Mouse (Mus musculus): ENCODE measurements at regions not wholly inside any gene's neighbourhood (a gene's known extent, or its start where the extent isn't known, plus 50 kb on each side); places are given as distances from the start of the nearest gene placed in this dataset.
"Not testable (repeated sequence)": the region's sequence is repeated elsewhere in the genome, so short reads cannot be mapped to it uniquely, and the experiment has no call there.

- no peaks in the 10 kb centered on the region for H3K27me3 ChIP-seq (replicated peaks)
- peak overlapping the region; percentile 52 to 75 (median 61) for H3K4me3 ChIP-seq (replicated peaks in 1 of 3; ENCODE audit: low read depth in 2 of 3, low read length in 2 of 3, poor library complexity in 1 of 3)
- DNase-seq (ENCODE audit: extremely low read depth) = peak; percentile 82
- no peaks in the 10 kb centered on the region for H3K79me2 ChIP-seq (replicated peaks; ENCODE audit: control insufficient read depth, extremely low read depth, insufficient read depth, poor library complexity, severe bottlenecking)
- in situ Hi-C loops (cut with MboI; ENCODE audit: low pct_ligation_motif_present, low pct_unique_long_range_greater_than_20kb, low sequenced_read_pairs) = no loop called here
- H3K9ac ChIP-seq (ENCODE audit: insufficient read depth, low read depth) = peak overlapping the region; percentile 34
- dilution Hi-C loops (cut with MboI; ENCODE audit: extremely low pct_ligation_motif_present, extremely low pct_unique_long_range_greater_than_20kb, low sequenced_read_pairs) = no loop called here
- no peak overlapping the region for H3K27ac ChIP-seq (ENCODE audit: insufficient read depth, low read depth)
- peaks cover 0 to 19% of the 10 kb centered on the region in 2 experiments for H3K36me3 ChIP-seq (replicated peaks in 1 of 2; ENCODE audit: control insufficient read depth in 1 of 2, insufficient read depth in 1 of 2, low read length in 1 of 2)
- H3K9me3 ChIP-seq (replicated peaks; ENCODE audit: low read length) = peaks cover 3% of the 10 kb centered on the region
- H3K4me2 ChIP-seq (ENCODE audit: insufficient read depth, low read depth, poor library complexity, severe bottlenecking) = peak overlapping the region; percentile 59
- H3K4me1 ChIP-seq (ENCODE audit: control insufficient read depth in 1 of 2, insufficient read depth in 2 of 2) = peaks cover 6 to 35% of the 10 kb centered on the region in 2 experiments
- TF ChIP-seq ZNF384 (IDR thresholded peaks at IDR 0.05; ENCODE audit: low read depth, low read length) (no peak), MEF2A (IDR thresholded peaks at IDR 0.05; ENCODE audit: borderline replicate concordance, low read depth, low read length) (no peak), MYC (IDR thresholded peaks at IDR 0.05; ENCODE audit: low read depth, low read length) (peak; percentile 92), E2F4 (IDR thresholded peaks at IDR 0.05; ENCODE audit: insufficient replicate concordance, low read depth, low read length) (no peak), HCFC1 (IDR thresholded peaks at IDR 0.05; ENCODE audit: low read depth, low read length) (peak; percentile 73), CHD1 (IDR thresholded peaks at IDR 0.05; ENCODE audit: low read depth, low read length) (no peak), CHD2 (IDR thresholded peaks at IDR 0.05; ENCODE audit: low read length) (peak; percentile 81; the same call in 1 of the 2 replicates), BHLHE40 (IDR thresholded peaks at IDR 0.05; ENCODE audit: low read depth, low read length) (no peak), SMC3 (IDR thresholded peaks at IDR 0.05; ENCODE audit: low read depth, low read length) (no peak), USF1 (IDR thresholded peaks at IDR 0.05; ENCODE audit: low read depth, low read length) (no peak; the same call in 1 of the 2 replicates), ELF1 (IDR thresholded peaks at IDR 0.05; ENCODE audit: low read depth, low read length) (peak; percentile 84), MAX (IDR thresholded peaks at IDR 0.05; ENCODE audit: low read length) (peak; percentile 79), USF2 (conservative IDR thresholded peaks at IDR 0.05; ENCODE audit: low read depth, low read length) (no peak), POLR2A (IDR thresholded peaks at IDR 0.05; ENCODE audit: low read depth, low read length) (peak; percentile 82), NELFE (IDR thresholded peaks at IDR 0.05; ENCODE audit: low read depth, low read length) (peak; percentile 74; the same call in 1 of the 2 replicates), MAZ (IDR thresholded peaks at IDR 0.05; ENCODE audit: low read depth, low read length) (no peak), ZMIZ1 (IDR thresholded peaks at IDR 0.05; ENCODE audit: low read depth, low read length) (peak; percentile 69; the same call in 1 of the 2 replicates), CTCF (conservative IDR thresholded peaks at IDR 0.05 in 1 of 2, IDR thresholded peaks at IDR 0.05 in 1 of 2; ENCODE audit: low read depth in 2 of 2, low read length in 2 of 2) (no peak), ZKSCAN1 (IDR thresholded peaks at IDR 0.05; ENCODE audit: borderline replicate concordance, low read depth, low read length) (no peak), TCF12 (IDR thresholded peaks at IDR 0.05; ENCODE audit: low read depth, low read length) (peak; percentile 42; the same call in 1 of the 2 replicates), POLR2AphosphoS2 (IDR thresholded peaks at IDR 0.05; ENCODE audit: low read depth, low read length) (no peak), MXI1 (IDR thresholded peaks at IDR 0.05; ENCODE audit: low read depth, low read length) (peak; percentile 82), JUN (IDR thresholded peaks at IDR 0.05; ENCODE audit: insufficient read depth, low read depth, low read length) (no peak), IRF4 (IDR thresholded peaks at IDR 0.05; ENCODE audit: low read depth, low read length) (peak; percentile 15), TBP (conservative IDR thresholded peaks at IDR 0.05; ENCODE audit: low read depth, low read length) (peak; percentile 83), MAFK (IDR thresholded peaks at IDR 0.05; ENCODE audit: insufficient replicate concordance, low read length) (no peak), JUND (conservative IDR thresholded peaks at IDR 0.05; ENCODE audit: low read depth, low read length) (no peak), RCOR1 (conservative IDR thresholded peaks at IDR 0.05; ENCODE audit: low read depth, low read length) (no peak)
Measured at GRCm38 (mm10) chr4:131443518-131443917, 394.6 kb downstream of the Ptpru start.

GRCm38 (mm10) chr4:131450296-131450695 is 387.8 kb downstream of the Ptpru start:
- H3K4me3 ChIP-seq (replicated peaks in 1 of 3; ENCODE audit: low read depth in 2 of 3, low read length in 2 of 3, poor library complexity in 1 of 3); H3K9me3 ChIP-seq (replicated peaks; ENCODE audit: low read length); DNase-seq (ENCODE audit: extremely low read depth); H3K27ac ChIP-seq (ENCODE audit: insufficient read depth, low read depth); H3K79me2 ChIP-seq (replicated peaks; ENCODE audit: control insufficient read depth, extremely low read depth, insufficient read depth, poor library complexity, severe bottlenecking); H3K4me1 ChIP-seq (ENCODE audit: control insufficient read depth in 1 of 2, insufficient read depth in 2 of 2); dilution Hi-C loops (cut with MboI; ENCODE audit: extremely low pct_ligation_motif_present, extremely low pct_unique_long_range_greater_than_20kb, low sequenced_read_pairs); H3K9ac ChIP-seq (ENCODE audit: insufficient read depth, low read depth); H3K4me2 ChIP-seq (ENCODE audit: insufficient read depth, low read depth, poor library complexity, severe bottlenecking); in situ Hi-C loops (cut with MboI; ENCODE audit: low pct_ligation_motif_present, low pct_unique_long_range_greater_than_20kb, low sequenced_read_pairs): not testable (repeated sequence)
- Histone ChIP-seq H3K36me3 (replicated peaks in 1 of 2; ENCODE audit: control insufficient read depth in 1 of 2, insufficient read depth in 1 of 2, low read length in 1 of 2) (peaks cover 0 to 16% of the 10 kb centered on the region in 2 experiments), H3K27me3 (replicated peaks) (peaks cover 35% of the 10 kb centered on the region)

All from CH12.LX (cell line).